9 mouse cellular contexts compared by ENCODE assay signal in the genomic region with DNA sequence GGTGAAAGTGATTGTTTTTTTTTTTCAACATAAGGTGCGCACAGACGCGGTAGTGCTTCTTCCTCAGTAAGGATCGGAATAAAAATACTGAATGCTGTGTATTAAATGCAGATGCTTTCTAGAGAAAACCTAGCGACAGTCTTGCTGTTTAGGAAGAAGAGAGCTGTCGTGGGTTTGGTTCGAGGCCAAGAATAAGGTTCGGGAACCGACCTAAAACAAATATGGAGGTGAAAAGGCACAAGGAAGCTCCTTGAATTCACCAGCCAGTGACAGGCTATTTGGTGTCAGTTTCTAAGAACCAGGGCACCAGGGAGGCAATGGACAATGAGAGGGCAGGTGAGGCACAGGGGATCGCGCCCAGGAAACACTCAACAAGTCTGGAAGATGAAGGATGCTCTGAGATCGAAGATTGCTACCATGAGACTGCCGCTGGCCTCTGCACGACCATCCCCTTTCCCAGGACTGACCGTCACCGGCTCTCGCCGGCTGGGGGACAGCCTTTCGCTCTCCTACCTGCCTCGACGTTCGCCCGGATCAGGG. TPM values are rescaled to one million over a fixed set of nuclear protein-coding genes. Genes with fewer than 3 reads are reported as not detected.
A peak's percentile ranks its signal among the peaks of the same experiment; 100 is the strongest.
DNase-seq lines count a peak whose midpoint lies in the region; ATAC-seq and TF ChIP-seq lines count a peak whose summit lies in the region.
"Had no signal": no experiment of that assay in that cellular context is flagged by ENCODE, and none has a peak within 500 bp of the region (broad histone marks: within the 10 kb centered on the region; RNA-seq: fewer than 3 reads in every experiment).

No protein-coding gene starts in this region.

- peak overlapping the region; percentile 95 for H3K27ac ChIP-seq in forebrain, postnatal 0 days (ENCODE audit: low read depth, low read length)
- peak overlapping the region; percentile 93 for H3K27ac ChIP-seq in limb, embryonic 15.5 days
- H3K27ac ChIP-seq in stomach, embryonic 16.5 days (ENCODE audit: low read length) = peak overlapping the region; percentile 82; the same call in 1 of the 2 replicates

- peak overlapping the region; percentile 98 for H3K4me3 ChIP-seq in forebrain, postnatal 0 days (ENCODE audit: low read depth, low read length)
- H3K4me3 ChIP-seq in limb, embryonic 15.5 days = peak overlapping the region; percentile 61
- peak overlapping the region; percentile 77 for H3K4me3 ChIP-seq in stomach, embryonic 16.5 days (replicated peaks; ENCODE audit: low read length)

- H3K27me3 ChIP-seq in forebrain, postnatal 0 days (ENCODE audit: insufficient read depth, low read length) = no peaks in the 10 kb centered on the region
- no peaks in the 10 kb centered on the region for H3K27me3 ChIP-seq in limb, embryonic 15.5 days
- H3K27me3 ChIP-seq in stomach, embryonic 16.5 days (ENCODE audit: control insufficient read depth, insufficient read depth, low read length) = peaks cover 7% of the 10 kb centered on the region; the same call in 1 of the 2 replicates

- H3K4me1 ChIP-seq in forebrain, postnatal 0 days (ENCODE audit: insufficient read depth) = peaks cover 21% of the 10 kb centered on the region
- peaks cover 7% of the 10 kb centered on the region; the same call in 1 of the 2 replicates for H3K4me1 ChIP-seq in limb, embryonic 15.5 days
- H3K4me1 ChIP-seq in stomach, embryonic 16.5 days (ENCODE audit: control insufficient read depth, insufficient read depth, low read length) = peaks cover 7% of the 10 kb centered on the region; the same call in 1 of the 2 replicates

- ATAC-seq in forebrain, postnatal 0 days = no peak
- ATAC-seq in limb, embryonic 15.5 days (ENCODE audit: insufficient number of reproducible peaks, low FRiP score, low TSS enrichment, low read depth) = peak; percentile 32; the same call in 1 of the 2 replicates
- peak; percentile 31; the same call in 1 of the 2 replicates for ATAC-seq in stomach, embryonic 16.5 days (ENCODE audit: insufficient read depth, low FRiP score)

- no peak for TF ChIP-seq CTCF in forebrain, postnatal 0 days (IDR thresholded peaks at IDR 0.05; ENCODE audit: low read depth)

- 2% methylated on average over 23 of the region's 23 CpGs for WGBS in forebrain, postnatal 0 days
- WGBS in limb, embryonic 15.5 days = 3% methylated on average over 23 of the region's 23 CpGs
- 7% methylated on average over 23 of the region's 23 CpGs for WGBS in stomach, embryonic 16.5 days

- no peaks in the 10 kb centered on the region for H3K9me3 ChIP-seq in forebrain, postnatal 0 days (ENCODE audit: low read length)
- H3K9me3 ChIP-seq in limb, embryonic 15.5 days = no peaks in the 10 kb centered on the region
- H3K9me3 ChIP-seq in stomach, embryonic 16.5 days (replicated peaks; ENCODE audit: control insufficient read depth, low read length) = no peaks in the 10 kb centered on the region

- DNase-seq in kidney, adult 8-10 months = peak; percentile 0 to 5
- DNase-seq in kidney, adult 18-20 months = no peak
- DNase-seq in R1 (ENCODE audit: low read depth, low spot score) = peak; percentile 34
- peak; percentile 53 for DNase-seq in forebrain, postnatal 0 days
- DNase-seq in adrenal gland, adult (ENCODE audit: inconsistent age in 2 of 2, low spot score in 1 of 2) = no peak
- no peak for DNase-seq in thymus, postnatal 36 days

- no peaks in the 10 kb centered on the region for H3K36me3 ChIP-seq in forebrain, postnatal 0 days (ENCODE audit: insufficient read depth)
- H3K36me3 ChIP-seq in limb, embryonic 15.5 days = no peaks in the 10 kb centered on the region
- no peaks in the 10 kb centered on the region for H3K36me3 ChIP-seq in stomach, embryonic 16.5 days (ENCODE audit: control insufficient read depth, insufficient read depth, low read length)

- H3K9ac ChIP-seq in forebrain, postnatal 0 days = peak overlapping the region; percentile 95
- H3K9ac ChIP-seq in limb, embryonic 15.5 days = peak overlapping the region; percentile 92
- peak overlapping the region; percentile 87 for H3K9ac ChIP-seq in stomach, embryonic 16.5 days (ENCODE audit: low read length)

- peak overlapping the region; percentile 61 for H3K4me2 ChIP-seq in forebrain, postnatal 0 days (ENCODE audit: low read depth)
- H3K4me2 ChIP-seq in limb, embryonic 15.5 days = peak overlapping the region; percentile 80
- H3K4me2 ChIP-seq in stomach, embryonic 16.5 days (ENCODE audit: low read depth, low read length) = peak overlapping the region; percentile 58

RNA-seq across cellular contexts. Expression of gene Hdgfl3, which starts 1.1 kb away (rescaled TPM):
- 158 and 191 TPM in 2 replicates for total RNA-seq in forebrain, postnatal 0 days (2014; rRNA removed)
- 50.2 and 62.5 TPM in 2 replicates for polyA plus RNA-seq in forebrain, postnatal 0 days (2015; fragmentation: Nextera tagmentation; extraction: Ambion mirVana)
- 11.8 and 14.0 TPM in 2 replicates for polyA plus RNA-seq in limb, embryonic 15.5 days (2015; fragmentation: Nextera tagmentation; extraction: Ambion mirVana)
- polyA plus RNA-seq in stomach, embryonic 16.5 days (2015; fragmentation: Nextera tagmentation; extraction: Ambion mirVana) = 6.9 and 8.9 TPM in 2 replicates

RNA-seq across cellular contexts. Expression of gene Bnc1, which starts 59.0 kb away (rescaled TPM):
- not detected in 2 replicates for total RNA-seq in forebrain, postnatal 0 days (2014; rRNA removed)
- polyA plus RNA-seq in forebrain, postnatal 0 days (2015; fragmentation: Nextera tagmentation; extraction: Ambion mirVana) = not detected in 2 replicates
- 0.76 and 1.1 TPM in 2 replicates for polyA plus RNA-seq in limb, embryonic 15.5 days (2015; fragmentation: Nextera tagmentation; extraction: Ambion mirVana)
- polyA plus RNA-seq in stomach, embryonic 16.5 days (2015; fragmentation: Nextera tagmentation; extraction: Ambion mirVana) = 2.8 and 3.2 TPM in 2 replicates
- total RNA-seq: layer of hippocampus, postnatal 25 days had no signal

Comparison
In these comparisons a context has a peak if more than half of its experiments do, and no peak if none do; other contexts are left out.
1. DNase-seq: peak in kidney, adult 8-10 months (2 of 2), R1 (single experiment) and forebrain, postnatal 0 days (single experiment); none in kidney, adult 18-20 months (single experiment), adrenal gland, adult (0 of 2) and thymus, postnatal 36 days (0 of 2).
2. Peak in every context shown above with its lines, with median percentiles within 50 percentile points of each other: H3K27ac ChIP-seq, H3K4me2 ChIP-seq, H3K4me3 ChIP-seq and H3K9ac ChIP-seq.